Mouse (Mus musculus): Measurements from ENCODE around the gene Dock9. TPM values are rescaled to one million over a fixed set of nuclear protein-coding genes. Genes with fewer than 3 reads are reported as not detected.

Gene Dock9
- polyA plus RNA-seq, 1 experiment = 2.7 TPM

- TF ChIP-seq MYOG (IDR thresholded peaks at IDR 0.05; ENCODE audit: control insufficient read depth, extremely low read depth, insufficient read length) (no peak), MAX (IDR thresholded peaks at IDR 0.05) (no peak), MYOD1 (IDR thresholded peaks at IDR 0.05; ENCODE audit: control insufficient read depth, insufficient read length, low read depth) (peak; percentile 83)
- Histone ChIP-seq H3K4me3 (ENCODE audit: insufficient read depth, poor library complexity, severe bottlenecking) (no peak overlapping the region), H3ac (ENCODE audit: control insufficient read depth, insufficient read length, low read depth) (no peak overlapping the region), H3K27me3 (ENCODE audit: control insufficient read depth, insufficient read depth, insufficient read length) (no peaks in the 10 kb centered on the region), H3K79me3 (ENCODE audit: low read depth) (no peaks in the 10 kb centered on the region), H3K36me3 (ENCODE audit: control insufficient read depth, insufficient read depth) (no peaks in the 10 kb centered on the region), H3K79me2 (ENCODE audit: control insufficient read depth, insufficient read depth) (no peaks in the 10 kb centered on the region)
Observed at GRCm38 (mm10) chr14:121700013-121700412, 97.6 kb downstream of the Dock9 start.

GRCm38 (mm10) chr14:121698620-121698950 lies 99.1 kb downstream of the Dock9 start:
- Histone ChIP-seq H3K79me2 (ENCODE audit: control insufficient read depth, insufficient read depth) (no peaks in the 10 kb centered on the region), H3K79me3 (ENCODE audit: low read depth) (no peaks in the 10 kb centered on the region), H3ac (ENCODE audit: control insufficient read depth, insufficient read length, low read depth) (no peak overlapping the region), H3K4me3 (ENCODE audit: insufficient read depth, poor library complexity, severe bottlenecking) (no peak overlapping the region), H3K36me3 (ENCODE audit: control insufficient read depth, insufficient read depth) (no peaks in the 10 kb centered on the region), H3K27me3 (ENCODE audit: control insufficient read depth, insufficient read depth, insufficient read length) (no peaks in the 10 kb centered on the region)
- TF ChIP-seq CEBPB (IDR thresholded peaks at IDR 0.05; ENCODE audit: low read depth) (no peak), FOSL1 (IDR thresholded peaks at IDR 0.05; ENCODE audit: insufficient read depth, low read length, poor library complexity, severe bottlenecking) (no peak), USF1 (IDR thresholded peaks at IDR 0.05; ENCODE audit: low read depth) (no peak)

- H3K27me3 ChIP-seq (ENCODE audit: control insufficient read depth, insufficient read depth, insufficient read length) = no peaks in the 10 kb centered on the region
- no peaks in the 10 kb centered on the region for H3K79me2 ChIP-seq (ENCODE audit: control insufficient read depth, insufficient read depth)
- no peaks in the 10 kb centered on the region for H3K36me3 ChIP-seq (ENCODE audit: control insufficient read depth, insufficient read depth)
- TF ChIP-seq MAX (IDR thresholded peaks at IDR 0.05) (no peak), MYOG (IDR thresholded peaks at IDR 0.05; ENCODE audit: control insufficient read depth, extremely low read depth, insufficient read length) (no peak), CEBPB (IDR thresholded peaks at IDR 0.05; ENCODE audit: low read depth) (no peak), MYOD1 (IDR thresholded peaks at IDR 0.05; ENCODE audit: control insufficient read depth, insufficient read length, low read depth) (no peak), USF1 (IDR thresholded peaks at IDR 0.05; ENCODE audit: low read depth) (no peak), CTCF (IDR thresholded peaks at IDR 0.05; ENCODE audit: control insufficient read depth, insufficient read depth, insufficient read length) (no peak), FOSL1 (IDR thresholded peaks at IDR 0.05; ENCODE audit: insufficient read depth, low read length, poor library complexity, severe bottlenecking) (no peak)
- H3K4me3 ChIP-seq (ENCODE audit: insufficient read depth, poor library complexity, severe bottlenecking) = no peak overlapping the region
- H3ac ChIP-seq (ENCODE audit: control insufficient read depth, insufficient read length, low read depth) = peak overlapping the region; percentile 19
- H3K79me3 ChIP-seq (ENCODE audit: low read depth) = no peaks in the 10 kb centered on the region
Observed at GRCm38 (mm10) chr14:121697709-121698619, 99.7 kb downstream of the Dock9 start.

GRCm38 (mm10) chr14:121697143-121697680 lies 100.4 kb downstream of the Dock9 start:
- no peaks in the 10 kb centered on the region for H3K36me3 ChIP-seq (ENCODE audit: control insufficient read depth, insufficient read depth)
- H3K79me3 ChIP-seq (ENCODE audit: low read depth) = no peaks in the 10 kb centered on the region
- TF ChIP-seq MYOG (IDR thresholded peaks at IDR 0.05; ENCODE audit: control insufficient read depth, extremely low read depth, insufficient read length) = no peak
- no peak for TF ChIP-seq MYOD1 (IDR thresholded peaks at IDR 0.05; ENCODE audit: control insufficient read depth, insufficient read length, low read depth)
- TF ChIP-seq MAX (IDR thresholded peaks at IDR 0.05) = no peak
- no peak for TF ChIP-seq USF1 (IDR thresholded peaks at IDR 0.05; ENCODE audit: low read depth)
- no peak for TF ChIP-seq FOSL1 (IDR thresholded peaks at IDR 0.05; ENCODE audit: insufficient read depth, low read length, poor library complexity, severe bottlenecking)
- TF ChIP-seq CEBPB (IDR thresholded peaks at IDR 0.05; ENCODE audit: low read depth) = no peak
- no peak for TF ChIP-seq CTCF (IDR thresholded peaks at IDR 0.05; ENCODE audit: control insufficient read depth, insufficient read depth, insufficient read length)
- H3K4me3 ChIP-seq (ENCODE audit: insufficient read depth, poor library complexity, severe bottlenecking) = no peak overlapping the region
- no peak overlapping the region for H3ac ChIP-seq (ENCODE audit: control insufficient read depth, insufficient read length, low read depth)
- H3K79me2 ChIP-seq (ENCODE audit: control insufficient read depth, insufficient read depth) = no peaks in the 10 kb centered on the region
- H3K27me3 ChIP-seq (ENCODE audit: control insufficient read depth, insufficient read depth, insufficient read length) = no peaks in the 10 kb centered on the region

- Histone ChIP-seq H3K79me2 (ENCODE audit: control insufficient read depth, insufficient read depth) (no peaks in the 10 kb centered on the region), H3K79me3 (ENCODE audit: low read depth) (no peaks in the 10 kb centered on the region), H3K27me3 (ENCODE audit: control insufficient read depth, insufficient read depth, insufficient read length) (no peaks in the 10 kb centered on the region), H3K36me3 (ENCODE audit: control insufficient read depth, insufficient read depth) (no peaks in the 10 kb centered on the region), H3K4me3 (ENCODE audit: insufficient read depth, poor library complexity, severe bottlenecking) (no peak overlapping the region), H3ac (ENCODE audit: control insufficient read depth, insufficient read length, low read depth) (no peak overlapping the region)
- TF ChIP-seq MYOG (IDR thresholded peaks at IDR 0.05; ENCODE audit: control insufficient read depth, extremely low read depth, insufficient read length) = no peak
- no peak for TF ChIP-seq MAX (IDR thresholded peaks at IDR 0.05)
- no peak for TF ChIP-seq USF1 (IDR thresholded peaks at IDR 0.05; ENCODE audit: low read depth)
- TF ChIP-seq FOSL1 (IDR thresholded peaks at IDR 0.05; ENCODE audit: insufficient read depth, low read length, poor library complexity, severe bottlenecking) = no peak
- no peak for TF ChIP-seq CTCF (IDR thresholded peaks at IDR 0.05; ENCODE audit: control insufficient read depth, insufficient read depth, insufficient read length)
- TF ChIP-seq MYOD1 (IDR thresholded peaks at IDR 0.05; ENCODE audit: control insufficient read depth, insufficient read length, low read depth) = no peak
- TF ChIP-seq CEBPB (IDR thresholded peaks at IDR 0.05; ENCODE audit: low read depth) = no peak
Observed at GRCm38 (mm10) chr14:121696429-121697118, 101.1 kb downstream of the Dock9 start.

Measured in C2C12 (cell line).